Mouse (Mus musculus): ENCODE measurements around the gene Foxj1. TPM values are rescaled to one million over a fixed set of nuclear protein-coding genes. Genes with fewer than 3 reads are reported as not detected.

Gene Foxj1
- total and polyA plus RNA-seq, 3 experiments = 0.05 to 0.11 TPM; not detected in 1

DNA sequence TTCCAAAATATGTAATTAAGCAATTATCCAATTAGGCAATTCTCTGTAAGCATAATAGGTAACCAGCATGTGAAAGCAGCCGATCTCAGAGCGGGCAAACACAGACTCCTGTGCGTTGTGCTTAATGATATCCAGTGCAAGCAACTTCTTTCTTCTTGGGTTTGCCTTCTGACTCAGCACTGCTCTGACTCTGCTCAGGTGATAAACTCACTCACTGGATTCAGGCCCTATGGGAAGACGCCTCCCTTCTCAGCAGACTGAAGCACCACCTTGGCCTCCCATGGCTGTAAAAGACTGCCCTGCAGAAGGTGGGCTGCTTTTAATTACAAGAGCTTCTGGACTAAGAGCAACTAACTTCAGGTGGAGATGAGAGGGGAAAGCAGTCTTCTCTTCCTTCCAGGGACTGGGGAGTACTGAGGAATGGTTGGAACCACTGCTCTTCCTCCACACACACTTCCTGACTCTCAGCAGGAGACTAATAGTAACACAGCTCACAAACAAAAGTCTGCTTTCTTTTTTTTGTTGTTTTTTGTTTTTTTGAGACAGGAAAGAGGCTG is 36.8 kb upstream of the Foxj1 start:
- H3K4me1 ChIP-seq (ENCODE audit: insufficient read depth, low read depth, low read length) = peaks cover 38% of the 10 kb centered on the region
- H3K9me3 ChIP-seq (replicated peaks) = no peaks in the 10 kb centered on the region
- no peak for TF ChIP-seq CTCF (IDR thresholded peaks at IDR 0.05; ENCODE audit: low read depth, low read length)
- TF ChIP-seq POLR2AphosphoS5 (IDR thresholded peaks at IDR 0.05; ENCODE audit: insufficient replicate concordance, low read depth, low read length) = no peak
- no peak for TF ChIP-seq GATA2 (IDR thresholded peaks at IDR 0.05; ENCODE audit: borderline replicate concordance, low read depth, low read length)
- TF ChIP-seq GATA1 (IDR thresholded peaks at IDR 0.05; ENCODE audit: borderline replicate concordance, low read length) = no peak
- no peak for TF ChIP-seq TAL1 (conservative IDR thresholded peaks at IDR 0.05; ENCODE audit: low read depth, low read length)
- no peak overlapping the region for H3K4me3 ChIP-seq (ENCODE audit: low read depth, low read length)
- no peaks in the 10 kb centered on the region for H3K36me3 ChIP-seq (replicated peaks)
- ATAC-seq (ENCODE audit: extremely low read depth, insufficient number of reproducible peaks, low FRiP score, poor library complexity, severe bottlenecking) = no peak
- no peak for DNase-seq (ENCODE audit: low spot score)
- 0 out of 2 replicates have a peak, but pooled peaks cover 6% of the 10 kb centered on the region for H3K27me3 ChIP-seq (ENCODE audit: insufficient read depth, low read length)

DNA sequence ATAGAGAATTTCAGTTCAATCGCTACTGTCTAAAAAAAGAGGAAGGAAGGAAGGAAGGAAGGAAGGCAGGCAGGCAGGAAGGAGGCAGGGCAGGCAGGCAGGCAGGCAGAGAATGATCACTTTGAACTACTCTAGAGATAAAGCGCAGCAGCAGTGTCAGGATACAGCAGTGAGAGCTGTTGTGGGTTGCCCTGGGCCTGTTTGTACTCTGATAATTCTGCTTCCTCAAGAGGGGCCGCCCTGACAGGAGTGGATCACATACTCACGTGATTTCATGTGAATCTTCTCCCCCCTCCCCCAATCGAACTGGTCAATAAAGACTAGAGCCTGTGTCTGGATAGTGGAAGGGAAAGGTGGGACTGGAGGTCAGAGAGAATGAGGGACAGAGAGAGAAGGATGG is 34.4 kb upstream of the Foxj1 start:
- H3K4me3 ChIP-seq (ENCODE audit: low read depth, low read length) = no peak overlapping the region; the same call in 1 of the 2 replicates
- ATAC-seq (ENCODE audit: extremely low read depth, insufficient number of reproducible peaks, low FRiP score, poor library complexity, severe bottlenecking) (peak; percentile 90), DNase-seq (ENCODE audit: low spot score) (peak; percentile 38)
- H3K4me1 ChIP-seq (ENCODE audit: insufficient read depth, low read depth, low read length) = peaks cover 36% of the 10 kb centered on the region
- TF ChIP-seq POLR2AphosphoS5 (IDR thresholded peaks at IDR 0.05; ENCODE audit: insufficient replicate concordance, low read depth, low read length) (no peak), TAL1 (conservative IDR thresholded peaks at IDR 0.05; ENCODE audit: low read depth, low read length) (peak; percentile 41; the same call in 1 of the 2 replicates)
- H3K36me3 ChIP-seq (replicated peaks) = no peaks in the 10 kb centered on the region
- 0 out of 2 replicates have a peak, but pooled peaks cover 4% of the 10 kb centered on the region for H3K27me3 ChIP-seq (ENCODE audit: insufficient read depth, low read length)
- no peaks in the 10 kb centered on the region for H3K9me3 ChIP-seq (replicated peaks)

DNA sequence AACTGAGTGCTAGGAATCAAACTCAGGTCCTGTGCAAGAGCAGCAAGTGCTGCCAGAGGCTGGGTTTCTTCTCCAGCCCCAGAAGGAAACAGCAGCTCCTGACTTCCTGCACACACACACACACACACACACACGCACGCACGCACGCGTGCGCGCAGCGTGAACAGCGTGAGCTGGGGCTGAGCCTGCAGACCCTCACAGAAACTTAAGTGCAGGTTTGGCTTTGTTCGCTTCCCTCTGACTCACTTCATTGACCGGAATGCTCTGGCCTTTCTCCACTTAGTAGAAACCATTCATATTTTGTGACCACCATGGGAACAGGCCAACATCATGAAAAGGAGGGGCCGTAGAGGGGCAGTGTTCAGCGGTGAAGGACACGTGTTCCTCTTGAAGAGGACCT is 33.9 kb upstream of the Foxj1 start:
- Histone ChIP-seq H3K4me1 (ENCODE audit: insufficient read depth, low read depth, low read length) (peaks cover 36% of the 10 kb centered on the region), H3K27me3 (ENCODE audit: insufficient read depth, low read length) (0 out of 2 replicates have a peak, but pooled peaks cover 7% of the 10 kb centered on the region), H3K4me3 (ENCODE audit: low read depth, low read length) (peak overlapping the region; percentile 9; the same call in 1 of the 2 replicates), H3K36me3 (replicated peaks) (no peaks in the 10 kb centered on the region), H3K9me3 (replicated peaks) (no peaks in the 10 kb centered on the region)
- no peak for TF ChIP-seq POLR2AphosphoS5 (IDR thresholded peaks at IDR 0.05; ENCODE audit: insufficient replicate concordance, low read depth, low read length)
- no peak for ATAC-seq (ENCODE audit: extremely low read depth, insufficient number of reproducible peaks, low FRiP score, poor library complexity, severe bottlenecking)
- no peak for DNase-seq (ENCODE audit: low spot score)

DNA sequence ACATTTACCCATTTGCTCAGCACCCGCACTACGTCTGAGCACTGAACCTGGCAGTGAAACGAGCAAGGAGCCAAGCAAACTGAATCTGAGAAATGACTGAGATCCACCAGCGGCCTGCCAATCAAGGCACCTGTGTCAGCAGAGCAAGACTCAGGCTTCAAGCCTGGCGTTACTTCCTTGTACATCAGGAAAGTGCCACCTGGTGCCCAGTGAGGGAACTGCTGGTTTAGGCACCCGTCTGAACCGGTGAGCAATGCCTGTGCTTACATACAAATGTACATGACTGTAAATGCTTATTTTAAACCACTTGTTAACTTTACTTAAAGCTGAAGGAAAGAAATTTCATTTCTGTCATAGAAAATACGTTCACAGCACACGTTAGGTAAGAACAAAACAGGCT is 32.9 kb upstream of the Foxj1 start:
- Histone ChIP-seq H3K27me3 (ENCODE audit: insufficient read depth, low read length) (peaks cover 8% of the 10 kb centered on the region; the same call in 1 of the 2 replicates), H3K36me3 (replicated peaks) (no peaks in the 10 kb centered on the region), H3K4me1 (ENCODE audit: insufficient read depth, low read depth, low read length) (peaks cover 36% of the 10 kb centered on the region), H3K9me3 (replicated peaks) (no peaks in the 10 kb centered on the region), H3K4me3 (ENCODE audit: low read depth, low read length) (no peak overlapping the region)
- no peak for TF ChIP-seq POLR2AphosphoS5 (IDR thresholded peaks at IDR 0.05; ENCODE audit: insufficient replicate concordance, low read depth, low read length)
- no peak for TF ChIP-seq TAL1 (conservative IDR thresholded peaks at IDR 0.05; ENCODE audit: low read depth, low read length)
- peak; percentile 87 for TF ChIP-seq CTCF (IDR thresholded peaks at IDR 0.05; ENCODE audit: low read depth, low read length)
- no peak for TF ChIP-seq GATA1 (IDR thresholded peaks at IDR 0.05; ENCODE audit: borderline replicate concordance, low read length)
- DNase-seq (ENCODE audit: low spot score) (peak; percentile 61), ATAC-seq (ENCODE audit: extremely low read depth, insufficient number of reproducible peaks, low FRiP score, poor library complexity, severe bottlenecking) (no peak)

DNA sequence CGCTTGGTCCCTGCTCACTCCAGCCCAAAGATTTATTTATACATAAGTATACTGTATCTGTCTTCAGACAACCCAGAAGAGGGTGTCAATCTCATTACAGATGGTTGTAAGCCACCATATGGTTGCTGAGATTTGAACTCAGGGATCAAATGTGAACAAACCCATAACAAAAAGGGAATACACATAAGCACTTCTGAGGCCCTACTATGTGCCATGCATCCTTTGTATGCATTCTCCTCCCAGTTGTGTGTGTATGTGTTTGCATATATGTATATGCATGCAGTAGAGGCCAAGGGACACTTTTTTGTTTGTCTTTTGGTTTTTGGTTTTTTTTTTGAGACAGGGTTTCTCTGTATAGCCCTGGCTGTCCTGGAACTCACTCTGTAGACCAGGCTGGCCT is 31.4 kb upstream of the Foxj1 start:
- TF ChIP-seq POLR2AphosphoS5 (IDR thresholded peaks at IDR 0.05; ENCODE audit: insufficient replicate concordance, low read depth, low read length) (no peak), TAL1 (conservative IDR thresholded peaks at IDR 0.05; ENCODE audit: low read depth, low read length) (no peak), CTCF (IDR thresholded peaks at IDR 0.05; ENCODE audit: low read depth, low read length) (no peak), GATA2 (IDR thresholded peaks at IDR 0.05; ENCODE audit: borderline replicate concordance, low read depth, low read length) (no peak), GATA1 (IDR thresholded peaks at IDR 0.05; ENCODE audit: borderline replicate concordance, low read length) (no peak)
- Histone ChIP-seq H3K4me3 (ENCODE audit: low read depth, low read length) (no peak overlapping the region), H3K36me3 (replicated peaks) (peaks cover 2% of the 10 kb centered on the region), H3K4me1 (ENCODE audit: insufficient read depth, low read depth, low read length) (peaks cover 31% of the 10 kb centered on the region), H3K27me3 (ENCODE audit: insufficient read depth, low read length) (peaks cover 20% of the 10 kb centered on the region), H3K9me3 (replicated peaks) (no peaks in the 10 kb centered on the region)
- DNase-seq (ENCODE audit: low spot score) (no peak), ATAC-seq (ENCODE audit: extremely low read depth, insufficient number of reproducible peaks, low FRiP score, poor library complexity, severe bottlenecking) (no peak)

DNA sequence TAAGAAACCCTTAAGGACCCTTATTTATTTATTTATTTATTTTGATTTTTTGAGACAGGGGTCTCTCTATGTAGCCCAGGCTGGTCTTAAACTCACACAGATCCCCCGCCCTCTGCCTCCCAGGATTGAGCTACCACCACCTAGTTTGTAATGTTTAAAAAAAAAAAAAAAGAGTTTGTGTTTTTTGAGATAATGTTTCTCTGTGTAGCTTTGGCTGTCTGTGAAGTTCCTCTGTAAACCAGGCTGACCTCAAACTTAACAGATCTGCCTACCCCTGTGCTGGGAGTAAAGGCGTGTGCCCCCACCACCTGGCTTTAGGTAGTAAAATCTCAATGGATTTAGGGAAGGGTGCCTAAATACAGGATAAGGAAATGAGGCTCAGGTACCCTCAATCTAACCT is 30.9 kb upstream of the Foxj1 start:
- DNase-seq (ENCODE audit: low spot score) (no peak), ATAC-seq (ENCODE audit: extremely low read depth, insufficient number of reproducible peaks, low FRiP score, poor library complexity, severe bottlenecking) (no peak)
- Histone ChIP-seq H3K27me3 (ENCODE audit: insufficient read depth, low read length) (peaks cover 23% of the 10 kb centered on the region), H3K9me3 (replicated peaks) (no peaks in the 10 kb centered on the region), H3K4me1 (ENCODE audit: insufficient read depth, low read depth, low read length) (peaks cover 28% of the 10 kb centered on the region), H3K36me3 (replicated peaks) (peaks cover 2% of the 10 kb centered on the region), H3K4me3 (ENCODE audit: low read depth, low read length) (no peak overlapping the region)
- no peak for TF ChIP-seq GATA2 (IDR thresholded peaks at IDR 0.05; ENCODE audit: borderline replicate concordance, low read depth, low read length)
- TF ChIP-seq GATA1 (IDR thresholded peaks at IDR 0.05; ENCODE audit: borderline replicate concordance, low read length) = no peak

- H3K9me3 ChIP-seq (replicated peaks) = no peaks in the 10 kb centered on the region
- H3K36me3 ChIP-seq (replicated peaks) = peaks cover 2% of the 10 kb centered on the region
- no peak overlapping the region for H3K4me3 ChIP-seq (ENCODE audit: low read depth, low read length)
- H3K27me3 ChIP-seq (ENCODE audit: insufficient read depth, low read length) = peaks cover 23% of the 10 kb centered on the region
- no peak for DNase-seq (ENCODE audit: low spot score)
- TF ChIP-seq POLR2AphosphoS5 (IDR thresholded peaks at IDR 0.05; ENCODE audit: insufficient replicate concordance, low read depth, low read length) (no peak), GATA2 (IDR thresholded peaks at IDR 0.05; ENCODE audit: borderline replicate concordance, low read depth, low read length) (no peak), GATA1 (IDR thresholded peaks at IDR 0.05; ENCODE audit: borderline replicate concordance, low read length) (no peak), CTCF (IDR thresholded peaks at IDR 0.05; ENCODE audit: low read depth, low read length) (no peak), TAL1 (conservative IDR thresholded peaks at IDR 0.05; ENCODE audit: low read depth, low read length) (no peak)
- no peak for ATAC-seq (ENCODE audit: extremely low read depth, insufficient number of reproducible peaks, low FRiP score, poor library complexity, severe bottlenecking)
- H3K4me1 ChIP-seq (ENCODE audit: insufficient read depth, low read depth, low read length) = peaks cover 27% of the 10 kb centered on the region
Measured at GRCm38 (mm10) chr11:116365432-116365831, 30.2 kb upstream of the Foxj1 start.

Measured in G1E (cell line).